Mouse (Mus musculus) CH12.LX (cell line): ENCODE measurements around the gene Ccl8. TPM values are rescaled to one million over a fixed set of nuclear protein-coding genes. Genes with fewer than 3 reads are reported as not detected.
A peak's percentile ranks its signal among the peaks of the same experiment; 100 is the strongest.

ENCODE experiments used
- DNase-seq: peaks from one replicate; pipeline ENCODE4 v3.0.0-alpha.2; 2013; ENCODE audit errors: extremely low read depth
- H3K27ac ChIP-seq: 2 replicates; pipeline ENCODE4 v1.5.1; 2012; ENCODE audit warnings: low read depth, mild to moderate bottlenecking, control low read depth, moderate library complexity; ENCODE audit not compliant: insufficient read depth
- H3K27me3 ChIP-seq: replicated peaks from 2 replicates; pipeline ENCODE3; 2012; ENCODE audit warnings: inconsistent platforms
- H3K36me3 ChIP-seq, 2 experiments: replicated peaks in 1 of 2; 2 replicates each; pipeline versions ENCODE3 to v1.6.1; 2012; ENCODE audit warnings: inconsistent platforms in 1 of 2, low read length in 1 of 2, mild to moderate bottlenecking in 1 of 2, mixed read lengths in 1 of 2, moderate library complexity in 1 of 2; ENCODE audit not compliant: control insufficient read depth in 1 of 2, insufficient read depth in 1 of 2
- H3K4me1 ChIP-seq, 2 experiments: 2 replicates each; pipeline ENCODE4 v1.6.1; 2012; ENCODE audit warnings: inconsistent platforms in 1 of 2, moderate library complexity in 1 of 2; ENCODE audit not compliant: insufficient read depth in 2 of 2, control insufficient read depth in 1 of 2
- H3K4me2 ChIP-seq: 2 replicates; pipeline ENCODE4 v1.6.1; 2012; ENCODE audit warnings: low read depth, mild to moderate bottlenecking, control low read depth; ENCODE audit not compliant: poor library complexity, insufficient read depth, severe bottlenecking
- H3K4me3 ChIP-seq, 3 experiments: fragments of 150-350 bp in 1 of 3; sonication (generic) in 1 of 3; replicated peaks in 1 of 3; 2 replicates each; pipeline versions ENCODE3 to v1.5.1; 2011 to 2012; ENCODE audit warnings: low read depth in 2 of 3, low read length in 2 of 3, mild to moderate bottlenecking in 2 of 3, moderate library complexity in 2 of 3, control low read depth in 1 of 3, improper control_type of control experiment in 1 of 3, inconsistent platforms in 1 of 3, mixed read lengths in 1 of 3; ENCODE audit not compliant: poor library complexity in 1 of 3
- H3K79me2 ChIP-seq: replicated peaks from 2 replicates; pipeline ENCODE4 v1.6.1; 2012; ENCODE audit warnings: mild to moderate bottlenecking, moderate library complexity; ENCODE audit not compliant: control insufficient read depth, poor library complexity, insufficient read depth, severe bottlenecking; ENCODE audit errors: extremely low read depth
- H3K9ac ChIP-seq: 2 replicates; pipeline ENCODE4 v1.6.1; 2012; ENCODE audit warnings: low read depth, mild to moderate bottlenecking, control low read depth, moderate library complexity; ENCODE audit not compliant: insufficient read depth
- H3K9me3 ChIP-seq: replicated peaks from 2 replicates; pipeline ENCODE3; 2012; ENCODE audit warnings: low read length, inconsistent platforms, mixed read lengths
- BHLHE40 ChIP-seq: IDR thresholded peaks from 2 replicates; pipeline ENCODE4 v1.6.1; 2011; ENCODE audit warnings: mild to moderate bottlenecking, low read depth, low read length, improper control_type of control experiment
- CHD1 ChIP-seq: IDR thresholded peaks from 2 replicates; pipeline ENCODE4 v1.6.1; 2012; ENCODE audit warnings: low read depth, low read length, improper control_type of control experiment, inconsistent platforms
- CHD2 ChIP-seq: IDR thresholded peaks from 2 replicates; pipeline ENCODE4 v1.6.1; 2011; ENCODE audit warnings: low read length, improper control_type of control experiment
- CTCF ChIP-seq, 2 experiments: IDR thresholded peaks in 1 of 2; conservative IDR thresholded peaks in 1 of 2; 2 replicates each; pipeline ENCODE4 v1.5.1; 2011 to 2012; ENCODE audit warnings: low read depth in 2 of 2, low read length in 2 of 2, improper control_type of control experiment in 1 of 2, inconsistent platforms in 1 of 2, mild to moderate bottlenecking in 1 of 2, moderate library complexity in 1 of 2
- E2F4 ChIP-seq: IDR thresholded peaks from 2 replicates; pipeline ENCODE4 v1.6.1; 2011; ENCODE audit warnings: low read depth, low read length, improper control_type of control experiment; ENCODE audit not compliant: insufficient replicate concordance
- ELF1 ChIP-seq: IDR thresholded peaks from 2 replicates; pipeline ENCODE4 v1.6.1; 2014; ENCODE audit warnings: low read depth, mild to moderate bottlenecking, inconsistent platforms, low read length, improper control_type of control experiment
- ETS1 ChIP-seq: conservative IDR thresholded peaks from 2 replicates; pipeline ENCODE4 v1.6.1; 2012; ENCODE audit warnings: low read depth, mild to moderate bottlenecking, inconsistent platforms, low read length, improper control_type of control experiment, moderate library complexity
- HCFC1 ChIP-seq: IDR thresholded peaks from 2 replicates; pipeline ENCODE4 v1.6.1; 2012; ENCODE audit warnings: low read depth, mild to moderate bottlenecking, inconsistent platforms, low read length, improper control_type of control experiment
- IRF4 ChIP-seq: IDR thresholded peaks from 2 replicates; pipeline ENCODE4 v1.6.1; 2014; ENCODE audit warnings: low read depth, mild to moderate bottlenecking, inconsistent platforms, low read length, improper control_type of control experiment
- JUN ChIP-seq: IDR thresholded peaks from 2 replicates; pipeline ENCODE4 v1.6.1; 2011; ENCODE audit warnings: low read depth, mild to moderate bottlenecking, low read length, improper control_type of control experiment, moderate library complexity; ENCODE audit not compliant: insufficient read depth
- KAT2A ChIP-seq: IDR thresholded peaks from 2 replicates; pipeline ENCODE4 v1.6.1; 2012; ENCODE audit warnings: low read length, improper control_type of control experiment, inconsistent platforms; ENCODE audit not compliant: insufficient replicate concordance
- MAFK ChIP-seq: IDR thresholded peaks from 2 replicates; pipeline ENCODE4 v1.6.1; 2011; ENCODE audit warnings: low read length, improper control_type of control experiment; ENCODE audit not compliant: insufficient replicate concordance
- MAZ ChIP-seq: IDR thresholded peaks from 2 replicates; pipeline ENCODE4 v1.6.1; 2012; ENCODE audit warnings: low read depth, mild to moderate bottlenecking, inconsistent platforms, low read length, improper control_type of control experiment, moderate library complexity
- MXI1 ChIP-seq: IDR thresholded peaks from 2 replicates; pipeline ENCODE4 v1.6.1; 2011; ENCODE audit warnings: mild to moderate bottlenecking, low read depth, low read length, improper control_type of control experiment
- PAX5 ChIP-seq: IDR thresholded peaks from 2 replicates; pipeline ENCODE4 v1.6.1; 2012; ENCODE audit warnings: low read length, inconsistent platforms, mixed read lengths
- POLR2A ChIP-seq: IDR thresholded peaks from 2 replicates; pipeline ENCODE4 v1.6.1; 2011; ENCODE audit warnings: low read depth, mild to moderate bottlenecking, improper control_type of control experiment, low read length
- RAD21 ChIP-seq: IDR thresholded peaks from 2 replicates; pipeline ENCODE4 v1.6.1; 2011; ENCODE audit warnings: low read depth, mild to moderate bottlenecking, low read length, improper control_type of control experiment, moderate library complexity
- SIN3A ChIP-seq: IDR thresholded peaks from 2 replicates; pipeline ENCODE4 v1.6.1; 2012; ENCODE audit warnings: low read length, improper control_type of control experiment, inconsistent platforms
- TBP ChIP-seq: conservative IDR thresholded peaks from 2 replicates; pipeline ENCODE4 v1.6.1; 2011; ENCODE audit warnings: low read depth, low read length, improper control_type of control experiment
- USF1 ChIP-seq: IDR thresholded peaks from 2 replicates; pipeline ENCODE4 v1.6.1; 2014; ENCODE audit warnings: low read depth, mild to moderate bottlenecking, inconsistent platforms, low read length, improper control_type of control experiment
- USF2 ChIP-seq: conservative IDR thresholded peaks from 2 replicates; pipeline ENCODE4 v1.6.1; 2011; ENCODE audit warnings: low read depth, low read length, improper control_type of control experiment
- ZKSCAN1 ChIP-seq: IDR thresholded peaks from 2 replicates; pipeline ENCODE4 v1.6.1; 2012; ENCODE audit warnings: low read depth, inconsistent platforms, low read length, improper control_type of control experiment, borderline replicate concordance
- ZMIZ1 ChIP-seq: IDR thresholded peaks from 2 replicates; pipeline ENCODE4 v1.6.1; 2012; ENCODE audit warnings: low read depth, mild to moderate bottlenecking, inconsistent platforms, low read length, improper control_type of control experiment
- dilution Hi-C: fragments of 300-500 bp; cut with MboI; formaldehyde crosslinking; loops from 2 replicates; pipeline ENCODE4 v1.14.3; 2020; ENCODE audit warnings: low sequenced_read_pairs; ENCODE audit not compliant: extremely low pct_unique_long_range_greater_than_20kb, extremely low pct_ligation_motif_present
- in situ Hi-C: fragments of 300-500 bp; cut with MboI; formaldehyde crosslinking; loops from 3 replicates; pipeline ENCODE4 v1.14.3; 2019; ENCODE audit warnings: low sequenced_read_pairs, low pct_ligation_motif_present, low pct_unique_long_range_greater_than_20kb, mixed read lengths
- polyA plus RNA-seq: library from polyadenylated mRNA; unstranded; fragments of >175 nt; gene quantifications from 2 replicates; pipeline ENCODE4 v1.2.1, GENCODE M21; 2012; ENCODE audit warnings: low read depth; ENCODE audit not compliant: insufficient read length
- total RNA-seq, 2 experiments: library from RNA; depleted of rRNA; stranded (reverse); fragments of 300-350 nt in 1 of 2; fragments of >200 nt in 1 of 2; gene quantifications; 2 replicates each; pipeline ENCODE4 v1.2.3; 2012 to 2014

The Ccl8 gene
- total and polyA plus RNA-seq, 3 experiments, result not detected

DNA sequence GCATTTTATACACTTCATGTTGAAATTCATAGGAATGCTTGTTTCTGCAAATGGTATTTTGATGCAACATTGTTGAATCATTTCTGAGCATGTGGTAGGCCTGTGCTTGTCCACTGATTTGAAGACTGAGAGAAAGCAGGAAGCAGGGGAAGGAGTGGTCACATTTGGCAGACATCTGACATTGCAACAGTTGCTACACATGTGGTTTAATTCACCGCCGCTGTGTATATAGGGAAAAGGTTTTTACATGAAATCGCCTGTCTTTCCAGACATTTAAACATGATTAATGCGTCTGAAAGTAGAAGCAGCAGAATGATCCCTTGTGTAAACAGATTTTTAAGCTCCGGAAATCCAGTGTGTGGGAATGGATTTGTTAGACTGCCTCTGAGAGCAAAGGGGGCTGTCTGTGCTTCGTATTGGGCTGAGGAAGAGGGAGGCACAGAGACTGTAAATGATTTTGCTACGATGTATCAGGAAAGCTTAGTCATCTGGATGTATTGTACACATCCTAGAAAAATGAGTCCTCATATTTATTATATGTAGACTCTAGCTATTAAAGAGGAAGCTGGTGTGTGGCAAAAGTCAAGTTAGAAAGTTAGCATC is 24.6 kb downstream of the Ccl8 start:
- Histone ChIP-seq H3K9me3 (no peaks in the 10 kb centered on the region), H3K27ac (no peak overlapping the region), H3K36me3 (no peaks in the 10 kb centered on the region), H3K27me3 (peaks cover 54% of the 10 kb centered on the region), H3K9ac (no peak overlapping the region), H3K4me1 (no peaks in the 10 kb centered on the region), H3K4me2 (no peak overlapping the region), H3K79me2 (no peaks in the 10 kb centered on the region; the same call in 1 of the 2 replicates), H3K4me3 (no peak overlapping the region)
- dilution Hi-C loops (no loop called here), in situ Hi-C loops (no loop called here)
- TF ChIP-seq CTCF (conservative IDR thresholded peaks at IDR 0.05 in 1 of 2, IDR thresholded peaks at IDR 0.05 in 1 of 2; ENCODE audit: low read depth in 2 of 2, low read length in 2 of 2), result no peak
- TF ChIP-seq PAX5, result no peak
- no peak for TF ChIP-seq SIN3A
- no peak for TF ChIP-seq JUN
- TF ChIP-seq ETS1, result no peak
- no peak for TF ChIP-seq KAT2A
- TF ChIP-seq TBP, result no peak
- TF ChIP-seq MAZ, result no peak
- TF ChIP-seq E2F4, result no peak
- TF ChIP-seq ZMIZ1, result no peak
- no peak for DNase-seq

DNA sequence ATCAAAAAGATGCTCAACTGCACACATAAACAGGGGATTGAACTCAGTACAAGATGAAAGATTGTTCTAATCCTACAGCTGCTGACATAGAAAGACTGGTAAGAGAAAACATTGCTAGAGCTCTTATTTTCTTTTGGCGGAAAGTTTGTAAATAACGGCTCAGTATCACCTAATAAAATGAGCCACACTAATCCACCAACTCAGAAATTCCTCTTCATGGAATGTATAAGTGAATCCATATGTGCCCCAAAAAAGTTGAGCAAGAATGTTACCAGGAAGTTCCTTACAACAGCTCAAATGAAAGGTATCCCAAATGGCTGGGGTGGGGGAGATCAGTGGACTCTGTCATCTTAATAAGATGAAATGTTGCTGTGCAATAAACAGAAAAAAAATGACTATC is 44.1 kb downstream of the Ccl8 start:
- no peaks in the 10 kb centered on the region for H3K9me3 ChIP-seq
- in situ Hi-C loops, result no loop called here
- H3K79me2 ChIP-seq, result no peaks in the 10 kb centered on the region
- no peak overlapping the region for H3K9ac ChIP-seq
- H3K27ac ChIP-seq, result no peak overlapping the region
- DNase-seq, result no peak
- H3K4me1 ChIP-seq, result peaks cover 0 to 2% of the 10 kb centered on the region in 2 experiments; a peak in 1 of 4 replicates
- no peaks in the 10 kb centered on the region for H3K36me3 ChIP-seq
- H3K4me3 ChIP-seq, result no peak overlapping the region
- no peak for TF ChIP-seq ZKSCAN1
- TF ChIP-seq MXI1, result no peak
- TF ChIP-seq ZMIZ1, result no peak
- TF ChIP-seq, all 38 proteins: peak for 0
- dilution Hi-C loops, result no loop called here
- peaks cover 62% of the 10 kb centered on the region for H3K27me3 ChIP-seq
- no peak overlapping the region for H3K4me2 ChIP-seq

DNA sequence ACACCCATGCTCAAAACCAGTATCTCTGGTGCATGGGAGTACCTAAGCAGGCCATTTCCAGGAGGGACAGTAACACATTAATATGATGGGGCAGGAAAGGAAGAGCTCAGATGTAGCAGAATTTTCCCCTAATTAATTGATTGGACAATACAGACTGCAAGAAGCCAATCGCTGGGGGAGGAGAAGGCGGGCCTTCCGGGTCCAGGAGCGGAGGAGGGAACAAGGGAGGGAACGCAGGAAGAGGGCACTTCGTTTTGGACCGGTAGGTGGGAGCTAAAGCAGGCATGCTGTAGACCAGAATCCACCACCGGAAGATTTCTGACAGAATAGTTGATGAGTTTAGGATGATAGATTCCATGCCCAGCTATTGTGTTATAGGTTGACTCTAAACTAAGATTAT is 48.3 kb downstream of the Ccl8 start:
- Histone ChIP-seq H3K79me2 (no peaks in the 10 kb centered on the region), H3K36me3 (no peaks in the 10 kb centered on the region), H3K9ac (peak overlapping the region; percentile 37), H3K9me3 (no peaks in the 10 kb centered on the region), H3K4me2 (peak overlapping the region; percentile 63; the same call in 1 of the 2 replicates), H3K27ac (no peak overlapping the region), H3K4me3 (peak overlapping the region in 2 of 3 experiments; percentile 47 to 65), H3K27me3 (peaks cover 59% of the 10 kb centered on the region), H3K4me1 (peaks cover 0 to 2% of the 10 kb centered on the region in 2 experiments; a peak in 1 of 4 replicates)
- in situ Hi-C loops, result loop anchor here (5.0 kb wide), 1 partner anchor 46 kb away; the partner anchor contains the start of gene Ccl8
- DNase-seq, result no peak
- dilution Hi-C loops, result no loop called here
- TF ChIP-seq BHLHE40 (no peak), CHD1 (no peak), HCFC1 (peak; percentile 38), RAD21 (no peak), MAZ (no peak), POLR2A (peak; percentile 81), TBP (peak; percentile 54; the same call in 1 of the 2 replicates), USF2 (no peak), SIN3A (no peak), CTCF (conservative IDR thresholded peaks at IDR 0.05 in 1 of 2, IDR thresholded peaks at IDR 0.05 in 1 of 2; ENCODE audit: low read depth in 2 of 2, low read length in 2 of 2) (no peak), IRF4 (0 out of 2 replicates have a peak, but pooled peaks have one; percentile 4), USF1 (no peak), ZMIZ1 (0 out of 2 replicates have a peak, but pooled peaks have one; percentile 30), MXI1 (peak; percentile 41; the same call in 1 of the 2 replicates), ELF1 (peak; percentile 86), JUN (no peak), MAFK (no peak), CHD2 (peak; percentile 60; the same call in 1 of the 2 replicates)
